Mouse (Mus musculus) bone marrow macrophage, adult 2 months (primary cell): ENCODE measurements at regions not wholly inside any gene's neighbourhood (a gene's known extent, or its start where the extent isn't known, plus 50 kb on each side); places are given as distances from the start of the nearest gene placed in this dataset.

Experiments used
- CTCF ChIP-seq: IDR thresholded peaks from 2 replicates; pipeline ENCODE4 v1.5.1; 2012; ENCODE audit warnings: low read depth, mild to moderate bottlenecking, low read length, moderate library complexity
- POLR2A ChIP-seq: IDR thresholded peaks from 2 replicates; pipeline ENCODE4 v1.6.1; 2012; ENCODE audit warnings: mild to moderate bottlenecking, low read depth, low read length, borderline replicate concordance

- TF ChIP-seq CTCF (no peak), POLR2A (no peak)
Observed at GRCm38 (mm10) chr12:117459541-117459940, 56.7 kb upstream of the Rapgef5 start.
